Mouse (Mus musculus) thymus, adult 2 months (tissue): ENCODE results near the gene Gfpt1. TPM values are rescaled to one million over a fixed set of nuclear protein-coding genes. Genes with fewer than 3 reads are reported as not detected.
"Not testable (repeated sequence)": the region's sequence is repeated elsewhere in the genome, so short reads cannot be mapped to it uniquely, and the experiment has no call there.

Experiments
- DNase-seq: peaks from one replicate; pipeline ENCODE4 v3.0.0; 2021
- H3K27ac ChIP-seq: fragments of 200-500 bp; 2 replicates; pipeline ENCODE4 v1.5.1; 2012; ENCODE audit warnings: low read length, control low read depth; ENCODE audit not compliant: control insufficient read depth, insufficient read depth
- H3K27me3 ChIP-seq: fragments of 200-500 bp; 2 replicates; pipeline ENCODE4 v1.6.1; 2012; ENCODE audit warnings: mild to moderate bottlenecking, low read length, moderate library complexity, mixed read lengths; ENCODE audit not compliant: control insufficient read depth, insufficient read depth
- H3K36me3 ChIP-seq: fragments of 200-500 bp; 2 replicates; pipeline ENCODE4 v1.6.1; 2012; ENCODE audit warnings: mild to moderate bottlenecking, low read length, moderate library complexity; ENCODE audit not compliant: control insufficient read depth, insufficient read depth
- H3K4me1 ChIP-seq: fragments of 200-500 bp; replicated peaks from 2 replicates; pipeline ENCODE4 v1.6.1; 2012; ENCODE audit warnings: low read length; ENCODE audit not compliant: control insufficient read depth, insufficient read depth
- H3K4me3 ChIP-seq: fragments of 200-500 bp; 2 replicates; pipeline ENCODE4 v1.5.1; 2012; ENCODE audit warnings: mild to moderate bottlenecking, low read length, control low read depth, moderate library complexity; ENCODE audit not compliant: control insufficient read depth, insufficient read depth
- CTCF ChIP-seq: fragments of 200-500 bp; IDR thresholded peaks from 2 replicates; pipeline ENCODE4 v1.5.1; 2012; ENCODE audit warnings: mild to moderate bottlenecking, control low read depth, low read length, moderate library complexity, borderline replicate concordance; ENCODE audit not compliant: control insufficient read depth, poor library complexity, insufficient read depth; ENCODE audit errors: extremely low read depth
- POLR2A ChIP-seq: fragments of 200-500 bp; IDR thresholded peaks from 2 replicates; pipeline ENCODE4 v1.6.1; 2012; ENCODE audit warnings: mild to moderate bottlenecking, low read length, control low read depth, moderate library complexity; ENCODE audit not compliant: control insufficient read depth, poor library complexity, insufficient read depth; ENCODE audit errors: extremely low read depth
- WGBS: fragments of 180-500 bp; shearing (Covaris S2); methylation state at CpG from one replicate; pipeline ENCODE4 v1.1.7; 2018; 5-methylcytosine and 5-hydroxymethylcytosine counted together
- polyA plus RNA-seq: library from polyadenylated mRNA; depleted of rRNA; stranded (reverse); fragments of >200 nt; gene quantifications from 2 replicates; pipeline ENCODE4 v1.2.3, GENCODE M21; 2012

Gene Gfpt1
- polyA plus RNA-seq, 1 experiment: 13.5 TPM

- H3K4me3 ChIP-seq: no peak overlapping the region
Observed at GRCm38 (mm10) chr6:87072759-87073158, 30.1 kb downstream of the Gfpt1 start.

GRCm38 (mm10) chr6:87075092-87075685 is 32.5 kb downstream of the Gfpt1 start:
- Histone ChIP-seq H3K27ac (peak overlapping the region; percentile 0), H3K36me3 (peaks cover 22% of the 10 kb centered on the region), H3K27me3 (no peaks in the 10 kb centered on the region), H3K4me3 (no peak overlapping the region), H3K4me1 (peaks cover 12% of the 10 kb centered on the region)
- peak; percentile 53 for DNase-seq
- WGBS: 5% methylated on average over 3 of the region's 3 CpGs
- no peak for TF ChIP-seq CTCF
- TF ChIP-seq POLR2A: no peak

More at GRCm38 (mm10) chr6:87072759-87073158, 30.1 kb downstream of the Gfpt1 start:
- peaks cover 36% of the 10 kb centered on the region for H3K36me3 ChIP-seq
- no peak overlapping the region for H3K27ac ChIP-seq
- 62% methylated on average over 4 of the region's 4 CpGs for WGBS
- H3K4me1 ChIP-seq: peaks cover 12% of the 10 kb centered on the region
- TF ChIP-seq CTCF: no peak
- TF ChIP-seq POLR2A: no peak
- H3K27me3 ChIP-seq: no peaks in the 10 kb centered on the region
- no peak for DNase-seq

- H3K4me3 ChIP-seq: no peak overlapping the region
- H3K36me3 ChIP-seq: peaks cover 26% of the 10 kb centered on the region
- H3K4me1 ChIP-seq: peaks cover 9% of the 10 kb centered on the region
- no peak for DNase-seq
- no peak for TF ChIP-seq POLR2A
- 93% methylated on average over 4 of the region's 4 CpGs for WGBS
- no peak overlapping the region for H3K27ac ChIP-seq
- H3K27me3 ChIP-seq: no peaks in the 10 kb centered on the region
Observed at GRCm38 (mm10) chr6:87079457-87079856, 36.8 kb downstream of the Gfpt1 start.

- Histone ChIP-seq H3K27me3 (no peaks in the 10 kb centered on the region), H3K4me3 (no peak overlapping the region), H3K27ac (no peak overlapping the region), H3K4me1 (no peaks in the 10 kb centered on the region), H3K36me3 (peaks cover 50% of the 10 kb centered on the region)
- no peak for DNase-seq
- 94% methylated on average over 6 of the region's 6 CpGs for WGBS
- no peak for TF ChIP-seq POLR2A
- no peak for TF ChIP-seq CTCF
Observed at GRCm38 (mm10) chr6:87085026-87085425, 42.4 kb downstream of the Gfpt1 start.

- Histone ChIP-seq H3K4me3 (no peak overlapping the region), H3K36me3 (peaks cover 39% of the 10 kb centered on the region), H3K27ac (no peak overlapping the region), H3K4me1 (no peaks in the 10 kb centered on the region), H3K27me3 (no peaks in the 10 kb centered on the region)
- no peak for DNase-seq
- TF ChIP-seq CTCF: no peak
- no peak for TF ChIP-seq POLR2A
- 92% methylated on average over 5 of the region's 5 CpGs for WGBS
Observed at GRCm38 (mm10) chr6:87088356-87088755, 45.7 kb downstream of the Gfpt1 start.

GRCm38 (mm10) chr6:87090877-87091276 is 48.2 kb downstream of the Gfpt1 start:
- 0 out of 2 replicates have a peak, but pooled peaks cover 2% of the 10 kb centered on the region for H3K4me1 ChIP-seq
- WGBS: 98% methylated on average over 3 of the region's 3 CpGs
- no peak overlapping the region for H3K27ac ChIP-seq
- TF ChIP-seq POLR2A: no peak
- TF ChIP-seq CTCF: no peak
- no peak overlapping the region for H3K4me3 ChIP-seq
- H3K36me3 ChIP-seq: peaks cover 25% of the 10 kb centered on the region
- no peak for DNase-seq
- H3K27me3 ChIP-seq: no peaks in the 10 kb centered on the region

- 95% methylated on average over 5 of the region's 5 CpGs for WGBS
- Histone ChIP-seq H3K27me3 (no peaks in the 10 kb centered on the region), H3K36me3 (peaks cover 15% of the 10 kb centered on the region; the same call in 1 of the 2 replicates)
Observed at GRCm38 (mm10) chr6:87092476-87092875, 49.8 kb downstream of the Gfpt1 start.

GRCm38 (mm10) chr6:87093631-87094030 is 51.0 kb downstream of the Gfpt1 start:
- H3K36me3 ChIP-seq, H3K27ac ChIP-seq, H3K27me3 ChIP-seq, DNase-seq, H3K4me1 ChIP-seq, H3K4me3 ChIP-seq: not testable (repeated sequence)
- 74% methylated on average over 8 of the region's 8 CpGs for WGBS

More at GRCm38 (mm10) chr6:87092476-87092875, 49.8 kb downstream of the Gfpt1 start:
- H3K27ac ChIP-seq: no peak overlapping the region
- no peak for DNase-seq
- 0 out of 2 replicates have a peak, but pooled peaks cover 2% of the 10 kb centered on the region for H3K4me1 ChIP-seq
- TF ChIP-seq CTCF: no peak
- TF ChIP-seq POLR2A: no peak
- no peak overlapping the region for H3K4me3 ChIP-seq
